Mouse (Mus musculus): ENCODE results near the gene Gtdc1. TPM values are rescaled to one million over a fixed set of nuclear protein-coding genes. Genes with fewer than 3 reads are reported as not detected.

Gene Gtdc1
- polyA plus RNA-seq, 1 experiment: not detected

- H3K27ac ChIP-seq (ENCODE audit: insufficient read depth, low read depth, low read length): no peak overlapping the region
- no peak overlapping the region for H3K4me3 ChIP-seq (ENCODE audit: insufficient read depth, low read depth, low read length)
- TF ChIP-seq CTCF (IDR thresholded peaks at IDR 0.05; ENCODE audit: insufficient read depth, low read depth, low read length) (no peak), POLR2A (IDR thresholded peaks at IDR 0.05; ENCODE audit: insufficient read depth, low read depth, low read length) (no peak)
- peaks cover 4% of the 10 kb centered on the region; the same call in 1 of the 2 replicates for H3K4me1 ChIP-seq (ENCODE audit: control insufficient read depth, insufficient read depth, low read length)
- WGBS: 83% methylated on average over 7 of the region's 7 CpGs
Measured at GRCm38 (mm10) chr2:44569140-44569952, 358.1 kb downstream of the Gtdc1 start.

GRCm38 (mm10) chr2:44564776-44565692 lies 362.4 kb downstream of the Gtdc1 start:
- H3K4me1 ChIP-seq (ENCODE audit: control insufficient read depth, insufficient read depth, low read length): peaks cover 6% of the 10 kb centered on the region
- no peak overlapping the region for H3K4me3 ChIP-seq (ENCODE audit: insufficient read depth, low read depth, low read length)
- 79% methylated on average over 16 of the region's 16 CpGs for WGBS
- H3K27ac ChIP-seq (ENCODE audit: insufficient read depth, low read depth, low read length): no peak overlapping the region
- TF ChIP-seq POLR2A (IDR thresholded peaks at IDR 0.05; ENCODE audit: insufficient read depth, low read depth, low read length): no peak
- TF ChIP-seq CTCF (IDR thresholded peaks at IDR 0.05; ENCODE audit: insufficient read depth, low read depth, low read length): no peak

- no peak overlapping the region for H3K27ac ChIP-seq (ENCODE audit: insufficient read depth, low read depth, low read length)
- 88% methylated on average over 4 of the region's 4 CpGs for WGBS
- H3K4me1 ChIP-seq (ENCODE audit: control insufficient read depth, insufficient read depth, low read length): peaks cover 19% of the 10 kb centered on the region
- TF ChIP-seq POLR2A (IDR thresholded peaks at IDR 0.05; ENCODE audit: insufficient read depth, low read depth, low read length): no peak
- TF ChIP-seq CTCF (IDR thresholded peaks at IDR 0.05; ENCODE audit: insufficient read depth, low read depth, low read length): no peak
- no peak overlapping the region for H3K4me3 ChIP-seq (ENCODE audit: insufficient read depth, low read depth, low read length)
Measured at GRCm38 (mm10) chr2:44561789-44562188, 365.7 kb downstream of the Gtdc1 start.

GRCm38 (mm10) chr2:44559242-44559944 lies 368.1 kb downstream of the Gtdc1 start:
- H3K4me1 ChIP-seq (ENCODE audit: control insufficient read depth, insufficient read depth, low read length): peaks cover 20% of the 10 kb centered on the region
- WGBS: 27% methylated on average over 6 of the region's 6 CpGs
- peak overlapping the region; percentile 49 for H3K27ac ChIP-seq (ENCODE audit: insufficient read depth, low read depth, low read length)
- no peak for TF ChIP-seq CTCF (IDR thresholded peaks at IDR 0.05; ENCODE audit: insufficient read depth, low read depth, low read length)
- no peak overlapping the region for H3K4me3 ChIP-seq (ENCODE audit: insufficient read depth, low read depth, low read length)

- Histone ChIP-seq H3K4me3 (ENCODE audit: insufficient read depth, low read depth, low read length) (peak overlapping the region; percentile 14; the same call in 1 of the 2 replicates), H3K27ac (ENCODE audit: insufficient read depth, low read depth, low read length) (peak overlapping the region; percentile 88), H3K4me1 (ENCODE audit: control insufficient read depth, insufficient read depth, low read length) (peaks cover 20% of the 10 kb centered on the region)
- TF ChIP-seq CTCF (IDR thresholded peaks at IDR 0.05; ENCODE audit: insufficient read depth, low read depth, low read length) (no peak), POLR2A (IDR thresholded peaks at IDR 0.05; ENCODE audit: insufficient read depth, low read depth, low read length) (no peak)
- WGBS: 28% methylated on average over 12 of the region's 12 CpGs
Measured at GRCm38 (mm10) chr2:44557669-44558281, 369.7 kb downstream of the Gtdc1 start.

GRCm38 (mm10) chr2:44556861-44557592 lies 370.4 kb downstream of the Gtdc1 start:
- Histone ChIP-seq H3K4me1 (ENCODE audit: control insufficient read depth, insufficient read depth, low read length) (peaks cover 20% of the 10 kb centered on the region), H3K4me3 (ENCODE audit: insufficient read depth, low read depth, low read length) (peak overlapping the region; percentile 42), H3K27ac (ENCODE audit: insufficient read depth, low read depth, low read length) (peak overlapping the region; percentile 96)
- 2% methylated on average over 42 of the region's 42 CpGs for WGBS
- no peak for TF ChIP-seq CTCF (IDR thresholded peaks at IDR 0.05; ENCODE audit: insufficient read depth, low read depth, low read length)
- TF ChIP-seq POLR2A (IDR thresholded peaks at IDR 0.05; ENCODE audit: insufficient read depth, low read depth, low read length): 0 out of 2 replicates have a peak, but pooled peaks have one; percentile 6

GRCm38 (mm10) chr2:44554716-44555115 lies 372.7 kb downstream of the Gtdc1 start:
- Histone ChIP-seq H3K4me3 (ENCODE audit: insufficient read depth, low read depth, low read length) (no peak overlapping the region), H3K4me1 (ENCODE audit: control insufficient read depth, insufficient read depth, low read length) (peaks cover 15% of the 10 kb centered on the region), H3K27ac (ENCODE audit: insufficient read depth, low read depth, low read length) (no peak overlapping the region)
- TF ChIP-seq CTCF (IDR thresholded peaks at IDR 0.05; ENCODE audit: insufficient read depth, low read depth, low read length) (no peak), POLR2A (IDR thresholded peaks at IDR 0.05; ENCODE audit: insufficient read depth, low read depth, low read length) (no peak)
- WGBS: 73% methylated on average over 3 of the region's 3 CpGs

- Histone ChIP-seq H3K4me3 (ENCODE audit: insufficient read depth, low read depth, low read length) (no peak overlapping the region), H3K4me1 (ENCODE audit: control insufficient read depth, insufficient read depth, low read length) (no peaks in the 10 kb centered on the region), H3K27ac (ENCODE audit: insufficient read depth, low read depth, low read length) (no peak overlapping the region)
- TF ChIP-seq POLR2A (IDR thresholded peaks at IDR 0.05; ENCODE audit: insufficient read depth, low read depth, low read length) (no peak), CTCF (IDR thresholded peaks at IDR 0.05; ENCODE audit: insufficient read depth, low read depth, low read length) (no peak)
- whole genome bisulfite sequencing: 92% methylated on average over 6 of the region's 6 CpGs
Measured at GRCm38 (mm10) chr2:44549311-44549710, 378.1 kb downstream of the Gtdc1 start.
